Mouse (Mus musculus): Measurements from ENCODE around the gene Hmgb1.

DNA sequence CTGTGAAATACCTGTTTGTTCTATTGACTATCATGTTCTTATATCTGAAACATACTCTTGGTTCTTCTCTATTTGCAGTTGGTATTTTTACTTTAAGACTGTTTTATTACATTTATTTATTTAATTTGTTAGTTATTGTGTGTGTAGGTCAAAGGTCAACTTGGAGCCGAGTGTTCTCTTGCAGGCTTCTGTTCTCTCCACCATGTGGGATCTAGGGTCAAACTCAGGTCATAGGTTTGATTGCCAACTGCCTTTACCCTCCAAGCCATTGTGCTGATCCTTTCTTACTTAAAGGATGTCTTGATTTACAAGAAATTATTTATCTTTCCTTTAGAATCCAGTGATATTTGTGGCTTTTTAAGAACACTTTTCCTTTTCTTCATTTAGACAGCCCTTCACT lies 12.3 kb upstream of the Hmgb1 start:
- no peak for TF ChIP-seq CTCF (IDR thresholded peaks at IDR 0.05; ENCODE audit: borderline replicate concordance, extremely low read depth, insufficient read depth, insufficient read length)
- no peak for TF ChIP-seq POLR2A (IDR thresholded peaks at IDR 0.05; ENCODE audit: borderline replicate concordance, extremely low read depth, insufficient read depth, insufficient read length, poor library complexity, severe bottlenecking)
